Mouse (Mus musculus) ES-Bruce4 (cell line): Measurements from ENCODE around the gene Fnip1. TPM values are rescaled to one million over a fixed set of nuclear protein-coding genes. Genes with fewer than 3 reads are reported as not detected.
"Not testable (repeated sequence)": the region's sequence is repeated elsewhere in the genome, so short reads cannot be mapped to it uniquely, and the experiment has no call there.

Experiments
- H3K27ac ChIP-seq: 2 replicates; pipeline ENCODE4 v1.5.1; 2012; ENCODE audit warnings: low read length, inconsistent platforms; ENCODE audit not compliant: insufficient read depth
- H3K27me3 ChIP-seq: 2 replicates; pipeline ENCODE4 v1.6.1; 2012; ENCODE audit warnings: mild to moderate bottlenecking, low read length, inconsistent platforms; ENCODE audit not compliant: control insufficient read depth, poor library complexity, insufficient read depth, severe bottlenecking
- H3K36me3 ChIP-seq: 2 replicates; pipeline ENCODE4 v1.6.1; 2012; ENCODE audit warnings: inconsistent platforms, mild to moderate bottlenecking, low read length, moderate library complexity; ENCODE audit not compliant: control insufficient read depth, poor library complexity, insufficient read depth, severe bottlenecking
- H3K4me1 ChIP-seq: one replicate; pipeline ENCODE4 v1.8.1; 2011; ENCODE audit warnings: low read length; ENCODE audit not compliant: control insufficient read depth, insufficient read depth
- H3K4me3 ChIP-seq: 2 replicates; pipeline ENCODE4 v1.5.1; 2011; ENCODE audit warnings: low read depth, mild to moderate bottlenecking, low read length
- H3K9ac ChIP-seq: 2 replicates; pipeline ENCODE4 v1.6.1; 2012; ENCODE audit warnings: low read depth, mild to moderate bottlenecking, inconsistent platforms; ENCODE audit not compliant: poor library complexity, severe bottlenecking
- H3K9me3 ChIP-seq: replicated peaks from 2 replicates; pipeline ENCODE4 v1.6.1; 2012; ENCODE audit warnings: mild to moderate bottlenecking, low read length, inconsistent platforms; ENCODE audit not compliant: control insufficient read depth, poor library complexity, insufficient read depth, severe bottlenecking
- CTCF ChIP-seq: IDR thresholded peaks from one replicate; pipeline ENCODE4 v1.8.1; 2011; ENCODE audit warnings: low read depth, low read length
- EP300 ChIP-seq: IDR thresholded peaks from 2 replicates; pipeline ENCODE4 v1.6.1; 2011; ENCODE audit warnings: low read depth, low read length; ENCODE audit not compliant: insufficient read depth
- POLR2A ChIP-seq: IDR thresholded peaks from one replicate; pipeline ENCODE4 v1.8.1; 2011; ENCODE audit warnings: low read length; ENCODE audit not compliant: insufficient read depth
- polyA plus RNA-seq: library from polyadenylated mRNA; stranded (reverse); fragments of >200 nt; gene quantifications from 2 replicates; pipeline ENCODE4 v1.2.4, GENCODE M21; 2011; ENCODE audit warnings: low read depth; ENCODE audit not compliant: missing spikeins, insufficient read depth, insufficient read length

Fnip1 gene
- polyA plus RNA-seq, 1 experiment = 33.2 TPM

- no peaks in the 10 kb centered on the region for H3K9me3 ChIP-seq
- no peaks in the 10 kb centered on the region for H3K4me1 ChIP-seq
- H3K9ac ChIP-seq = 0 out of 2 replicates have a peak overlapping the region, but pooled peaks have one; percentile 95
- no peaks in the 10 kb centered on the region for H3K36me3 ChIP-seq
- H3K27me3 ChIP-seq = no peaks in the 10 kb centered on the region; the same call in 1 of the 2 replicates
- TF ChIP-seq POLR2A (no peak), CTCF (no peak), EP300 (no peak)
- H3K27ac ChIP-seq = no peak overlapping the region
- H3K4me3 ChIP-seq = no peak overlapping the region
Measured at GRCm38 (mm10) chr11:54439691-54440029, 1.7 kb downstream of the Fnip1 start.

- H3K4me1 ChIP-seq, H3K9ac ChIP-seq, H3K9me3 ChIP-seq, H3K36me3 ChIP-seq, H3K27me3 ChIP-seq, H3K4me3 ChIP-seq, H3K27ac ChIP-seq: not testable (repeated sequence)
Measured at GRCm38 (mm10) chr11:54450757-54451156, 12.8 kb downstream of the Fnip1 start.

- Histone ChIP-seq H3K4me3 (no peak overlapping the region), H3K27me3 (no peaks in the 10 kb centered on the region), H3K9me3 (no peaks in the 10 kb centered on the region), H3K36me3 (no peaks in the 10 kb centered on the region), H3K9ac (no peak overlapping the region), H3K4me1 (no peaks in the 10 kb centered on the region), H3K27ac (no peak overlapping the region)
- no peak for TF ChIP-seq CTCF
- no peak for TF ChIP-seq POLR2A
- TF ChIP-seq EP300 = no peak
Measured at GRCm38 (mm10) chr11:54454516-54454915, 16.5 kb downstream of the Fnip1 start.

GRCm38 (mm10) chr11:54456875-54457274, 18.9 kb downstream of the Fnip1 start:
- Histone ChIP-seq H3K27ac (no peak overlapping the region), H3K36me3 (no peaks in the 10 kb centered on the region), H3K27me3 (no peaks in the 10 kb centered on the region), H3K4me3 (no peak overlapping the region), H3K4me1 (no peaks in the 10 kb centered on the region), H3K9me3 (no peaks in the 10 kb centered on the region), H3K9ac (no peak overlapping the region)
- TF ChIP-seq CTCF = no peak
- no peak for TF ChIP-seq EP300
- TF ChIP-seq POLR2A = no peak

- TF ChIP-seq POLR2A = no peak
- no peak for TF ChIP-seq CTCF
- TF ChIP-seq EP300 = no peak
- Histone ChIP-seq H3K27ac (no peak overlapping the region), H3K4me3 (no peak overlapping the region), H3K9me3 (no peaks in the 10 kb centered on the region; the same call in 1 of the 2 replicates), H3K27me3 (no peaks in the 10 kb centered on the region), H3K9ac (no peak overlapping the region), H3K36me3 (no peaks in the 10 kb centered on the region), H3K4me1 (no peaks in the 10 kb centered on the region)
Measured at GRCm38 (mm10) chr11:54458168-54458567, 20.2 kb downstream of the Fnip1 start.

- Histone ChIP-seq H3K4me3 (no peak overlapping the region), H3K27me3 (no peaks in the 10 kb centered on the region), H3K9ac (no peak overlapping the region), H3K4me1 (no peaks in the 10 kb centered on the region), H3K36me3 (no peaks in the 10 kb centered on the region), H3K9me3 (no peaks in the 10 kb centered on the region; the same call in 1 of the 2 replicates), H3K27ac (no peak overlapping the region)
- TF ChIP-seq EP300 (no peak), POLR2A (no peak), CTCF (no peak)
Measured at GRCm38 (mm10) chr11:54464557-54465244, 26.7 kb downstream of the Fnip1 start.
